Mouse (Mus musculus): ENCODE data around the gene Gm20388. TPM values are rescaled to one million over a fixed set of nuclear protein-coding genes. Genes with fewer than 3 reads are reported as not detected.

The Gm20388 gene
- polyA plus RNA-seq, 1 experiment, result 28.1 TPM

DNA sequence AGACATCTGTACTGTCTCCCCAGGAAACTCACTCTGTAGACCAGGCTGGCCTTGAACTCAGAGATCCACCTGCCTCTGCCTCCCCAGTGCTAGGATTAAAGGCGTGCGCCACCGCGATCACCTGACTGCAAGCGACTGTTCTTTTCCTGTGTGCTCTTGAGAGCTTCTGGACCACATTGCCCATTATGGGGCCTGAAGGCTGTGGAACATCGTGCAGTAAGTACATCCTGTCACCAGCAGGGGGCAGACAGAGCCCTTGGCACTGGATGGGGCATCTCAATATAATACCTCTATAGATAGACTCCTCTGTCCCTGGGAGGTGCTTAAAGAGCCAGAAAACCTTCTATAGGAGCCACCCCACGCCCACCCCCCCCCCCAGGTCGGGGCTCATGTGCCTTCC lies 2924.3 kb downstream of the Gm20388 start:
- H3K27me3 ChIP-seq (ENCODE audit: control insufficient read depth, insufficient read depth, low read length, poor library complexity, severe bottlenecking), result no peaks in the 10 kb centered on the region
- no peak overlapping the region for H3K27ac ChIP-seq (ENCODE audit: insufficient read depth, low read length)
- no peaks in the 10 kb centered on the region for H3K4me1 ChIP-seq (ENCODE audit: control insufficient read depth, insufficient read depth, low read length)
- H3K36me3 ChIP-seq (ENCODE audit: control insufficient read depth, insufficient read depth, low read length, poor library complexity, severe bottlenecking), result no peaks in the 10 kb centered on the region
- TF ChIP-seq EP300 (IDR thresholded peaks at IDR 0.05; ENCODE audit: insufficient read depth, low read depth, low read length), result no peak
- no peak for TF ChIP-seq POLR2A (IDR thresholded peaks at IDR 0.05; ENCODE audit: insufficient read depth, low read length)
- TF ChIP-seq CTCF (IDR thresholded peaks at IDR 0.05; ENCODE audit: low read depth, low read length), result peak; percentile 86
- H3K4me3 ChIP-seq (ENCODE audit: low read depth, low read length), result no peak overlapping the region
- no peak overlapping the region for H3K9ac ChIP-seq (ENCODE audit: low read depth, poor library complexity, severe bottlenecking)
- H3K9me3 ChIP-seq (replicated peaks; ENCODE audit: control insufficient read depth, insufficient read depth, low read length, poor library complexity, severe bottlenecking), result no peaks in the 10 kb centered on the region

DNA sequence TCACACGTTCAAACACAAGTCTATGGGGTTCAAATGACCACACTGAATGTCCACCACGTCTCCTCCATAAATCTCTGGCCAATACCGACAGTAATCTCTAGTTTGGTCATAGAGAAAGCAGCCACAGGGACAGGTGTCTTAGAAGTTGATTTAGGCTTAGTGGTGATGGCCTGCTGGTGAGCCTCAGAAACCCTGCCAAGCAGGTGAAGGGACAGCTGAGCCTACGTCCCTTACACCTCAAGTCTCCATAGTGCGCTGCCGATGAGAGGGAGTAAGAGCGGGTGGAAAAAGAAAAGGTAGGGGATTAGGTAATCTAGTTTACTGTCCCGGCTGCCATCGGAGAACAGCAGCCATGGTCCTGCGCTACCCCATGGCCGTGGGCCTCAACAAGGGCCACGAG lies 2925.6 kb downstream of the Gm20388 start:
- H3K9ac ChIP-seq (ENCODE audit: low read depth, poor library complexity, severe bottlenecking), result no peak overlapping the region
- TF ChIP-seq EP300 (IDR thresholded peaks at IDR 0.05; ENCODE audit: insufficient read depth, low read depth, low read length), result no peak
- no peaks in the 10 kb centered on the region for H3K27me3 ChIP-seq (ENCODE audit: control insufficient read depth, insufficient read depth, low read length, poor library complexity, severe bottlenecking)
- no peak overlapping the region for H3K27ac ChIP-seq (ENCODE audit: insufficient read depth, low read length)
- H3K4me3 ChIP-seq (ENCODE audit: low read depth, low read length), result no peak overlapping the region
- H3K9me3 ChIP-seq (replicated peaks; ENCODE audit: control insufficient read depth, insufficient read depth, low read length, poor library complexity, severe bottlenecking), result no peaks in the 10 kb centered on the region
- H3K36me3 ChIP-seq (ENCODE audit: control insufficient read depth, insufficient read depth, low read length, poor library complexity, severe bottlenecking), result no peaks in the 10 kb centered on the region
- no peaks in the 10 kb centered on the region for H3K4me1 ChIP-seq (ENCODE audit: control insufficient read depth, insufficient read depth, low read length)

DNA sequence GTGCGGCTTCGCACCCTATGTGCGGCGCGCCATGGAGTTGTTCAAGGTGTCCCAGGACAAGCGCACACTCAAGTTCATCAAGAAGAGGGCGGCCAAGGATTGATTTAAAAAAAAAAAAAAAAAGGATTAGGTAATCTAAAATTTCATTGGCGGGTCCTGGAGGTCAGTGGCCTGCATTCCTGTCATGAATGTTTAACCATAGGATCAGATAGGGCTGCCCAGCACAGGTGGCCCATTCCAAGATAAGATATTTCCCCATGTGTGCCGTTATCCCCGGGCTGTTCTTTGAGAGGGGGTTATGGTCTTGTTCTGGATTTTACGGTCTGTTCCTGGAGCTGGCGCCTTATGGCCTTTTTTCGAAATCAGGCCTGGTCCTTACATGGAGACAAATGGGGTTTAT lies 2926.1 kb downstream of the Gm20388 start:
- Histone ChIP-seq H3K27ac (ENCODE audit: insufficient read depth, low read length) (no peak overlapping the region), H3K4me3 (ENCODE audit: low read depth, low read length) (no peak overlapping the region), H3K9me3 (replicated peaks; ENCODE audit: control insufficient read depth, insufficient read depth, low read length, poor library complexity, severe bottlenecking) (no peaks in the 10 kb centered on the region), H3K27me3 (ENCODE audit: control insufficient read depth, insufficient read depth, low read length, poor library complexity, severe bottlenecking) (no peaks in the 10 kb centered on the region), H3K36me3 (ENCODE audit: control insufficient read depth, insufficient read depth, low read length, poor library complexity, severe bottlenecking) (no peaks in the 10 kb centered on the region), H3K4me1 (ENCODE audit: control insufficient read depth, insufficient read depth, low read length) (no peaks in the 10 kb centered on the region), H3K9ac (ENCODE audit: low read depth, poor library complexity, severe bottlenecking) (no peak overlapping the region)
- no peak for TF ChIP-seq CTCF (IDR thresholded peaks at IDR 0.05; ENCODE audit: low read depth, low read length)
- TF ChIP-seq POLR2A (IDR thresholded peaks at IDR 0.05; ENCODE audit: insufficient read depth, low read length), result no peak
- no peak for TF ChIP-seq EP300 (IDR thresholded peaks at IDR 0.05; ENCODE audit: insufficient read depth, low read depth, low read length)

DNA sequence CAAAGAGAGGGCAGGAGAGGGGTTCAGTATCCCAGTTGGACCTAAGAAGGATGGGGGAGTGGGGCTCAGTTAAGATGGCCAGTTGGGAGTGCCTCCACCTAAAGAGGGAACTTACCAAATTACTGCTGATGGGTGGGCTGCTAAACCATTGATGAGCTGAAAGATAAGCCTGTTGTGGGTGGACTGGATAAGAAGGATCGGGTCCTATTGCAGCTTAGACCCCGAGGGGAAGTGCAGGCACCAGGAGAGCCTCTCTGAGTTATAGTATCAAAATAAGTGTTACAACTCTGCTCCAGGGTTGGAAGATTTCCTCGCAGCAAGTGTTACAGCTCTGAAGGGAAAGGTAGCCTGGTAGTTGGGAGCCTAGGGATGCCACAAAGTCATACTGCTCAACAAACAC lies 2933.5 kb downstream of the Gm20388 start:
- no peak overlapping the region for H3K4me3 ChIP-seq (ENCODE audit: low read depth, low read length)
- no peak for TF ChIP-seq POLR2A (IDR thresholded peaks at IDR 0.05; ENCODE audit: insufficient read depth, low read length)
- no peak for TF ChIP-seq CTCF (IDR thresholded peaks at IDR 0.05; ENCODE audit: low read depth, low read length)
- no peak for TF ChIP-seq EP300 (IDR thresholded peaks at IDR 0.05; ENCODE audit: insufficient read depth, low read depth, low read length)
- H3K4me1 ChIP-seq (ENCODE audit: control insufficient read depth, insufficient read depth, low read length), result no peaks in the 10 kb centered on the region
- H3K27me3 ChIP-seq (ENCODE audit: control insufficient read depth, insufficient read depth, low read length, poor library complexity, severe bottlenecking), result no peaks in the 10 kb centered on the region
- H3K9me3 ChIP-seq (replicated peaks; ENCODE audit: control insufficient read depth, insufficient read depth, low read length, poor library complexity, severe bottlenecking), result no peaks in the 10 kb centered on the region
- no peak overlapping the region for H3K9ac ChIP-seq (ENCODE audit: low read depth, poor library complexity, severe bottlenecking)
- H3K36me3 ChIP-seq (ENCODE audit: control insufficient read depth, insufficient read depth, low read length, poor library complexity, severe bottlenecking), result no peaks in the 10 kb centered on the region
- H3K27ac ChIP-seq (ENCODE audit: insufficient read depth, low read length), result no peak overlapping the region

DNA sequence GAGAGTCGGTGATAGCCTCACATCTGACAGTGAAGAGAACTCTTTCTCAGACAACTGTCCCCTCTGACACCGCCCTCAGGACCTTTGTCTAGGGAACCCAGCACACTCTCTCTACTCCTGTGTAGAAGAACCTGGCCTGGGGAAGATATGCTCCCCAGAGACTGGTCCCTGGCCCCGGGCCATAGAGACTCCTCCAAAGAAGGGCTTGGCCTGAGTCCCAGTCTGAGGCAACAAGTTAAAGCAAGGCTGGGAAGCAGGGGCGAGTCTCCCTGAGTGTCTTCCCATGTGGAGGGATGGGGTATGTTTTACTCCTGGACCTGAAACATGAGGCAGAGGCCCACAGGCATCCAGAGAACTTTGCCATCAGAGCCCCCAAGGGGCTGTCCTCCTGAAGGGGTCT lies 2935.0 kb downstream of the Gm20388 start:
- no peaks in the 10 kb centered on the region for H3K4me1 ChIP-seq (ENCODE audit: control insufficient read depth, insufficient read depth, low read length)
- no peaks in the 10 kb centered on the region for H3K36me3 ChIP-seq (ENCODE audit: control insufficient read depth, insufficient read depth, low read length, poor library complexity, severe bottlenecking)
- no peak overlapping the region for H3K4me3 ChIP-seq (ENCODE audit: low read depth, low read length)
- H3K9ac ChIP-seq (ENCODE audit: low read depth, poor library complexity, severe bottlenecking), result no peak overlapping the region
- H3K9me3 ChIP-seq (replicated peaks; ENCODE audit: control insufficient read depth, insufficient read depth, low read length, poor library complexity, severe bottlenecking), result no peaks in the 10 kb centered on the region
- H3K27ac ChIP-seq (ENCODE audit: insufficient read depth, low read length), result no peak overlapping the region
- TF ChIP-seq CTCF (IDR thresholded peaks at IDR 0.05; ENCODE audit: low read depth, low read length), result no peak
- TF ChIP-seq POLR2A (IDR thresholded peaks at IDR 0.05; ENCODE audit: insufficient read depth, low read length), result no peak
- no peaks in the 10 kb centered on the region for H3K27me3 ChIP-seq (ENCODE audit: control insufficient read depth, insufficient read depth, low read length, poor library complexity, severe bottlenecking)

DNA sequence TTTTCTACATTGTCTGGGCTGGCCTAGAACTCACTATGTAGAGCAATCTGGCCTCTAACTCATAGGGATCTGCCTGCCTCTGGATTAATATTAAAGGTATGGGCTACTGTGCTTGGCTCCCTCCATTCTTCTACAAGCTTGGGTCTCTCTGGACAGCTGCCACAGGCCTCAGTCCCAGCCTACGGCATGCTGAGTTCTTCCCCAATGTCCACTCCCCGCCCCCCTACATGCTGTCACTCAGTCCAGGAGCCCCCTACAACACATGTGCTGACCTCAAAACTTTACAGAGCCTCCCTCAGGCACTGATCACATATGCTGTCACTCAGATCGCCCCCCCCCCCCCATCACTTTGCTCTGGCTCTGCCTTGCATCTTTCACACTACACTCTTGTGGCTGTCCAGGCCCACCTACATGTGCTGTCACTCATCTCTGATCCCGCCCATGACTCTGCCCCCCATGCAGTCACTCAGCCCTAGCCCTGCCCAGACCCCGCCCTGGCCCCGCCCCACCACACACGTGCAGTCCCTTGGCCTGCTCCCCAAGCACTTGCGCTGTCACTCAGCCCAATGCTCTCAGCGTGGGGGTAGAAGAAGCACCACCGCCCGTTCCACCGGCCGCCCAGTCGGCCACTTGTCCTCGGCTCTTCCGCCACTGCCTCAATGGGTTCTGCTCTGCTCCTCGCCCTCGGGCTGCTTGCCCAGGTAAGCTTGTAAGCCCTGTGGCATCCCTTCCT lies 2937.4 kb downstream of the Gm20388 start, which contains the start of gene Cdh15:
Gene Cdh15 (plus strand): TSS at position 138 of the 733 bp plus-strand sequence.
- Histone ChIP-seq H3K9ac (ENCODE audit: low read depth, poor library complexity, severe bottlenecking) (no peak within 1 kb of the TSS), H3K27ac (ENCODE audit: insufficient read depth, low read length) (no peak within 1 kb of the TSS), H3K4me1 (ENCODE audit: control insufficient read depth, insufficient read depth, low read length) (no peaks in the 10 kb centered on the region), H3K27me3 (ENCODE audit: control insufficient read depth, insufficient read depth, low read length, poor library complexity, severe bottlenecking) (no peaks in the 10 kb centered on the region), H3K9me3 (replicated peaks; ENCODE audit: control insufficient read depth, insufficient read depth, low read length, poor library complexity, severe bottlenecking) (no peaks in the 10 kb centered on the region), H3K36me3 (ENCODE audit: control insufficient read depth, insufficient read depth, low read length, poor library complexity, severe bottlenecking) (no peaks in the 10 kb centered on the region), H3K4me3 (ENCODE audit: low read depth, low read length) (peak within 1 kb of the TSS; percentile 26)
- TF ChIP-seq POLR2A (IDR thresholded peaks at IDR 0.05; ENCODE audit: insufficient read depth, low read length) (no peak), EP300 (IDR thresholded peaks at IDR 0.05; ENCODE audit: insufficient read depth, low read depth, low read length) (no peak), CTCF (IDR thresholded peaks at IDR 0.05; ENCODE audit: low read depth, low read length) (no peak)

Data from ES-Bruce4 (cell line).